Mouse (Mus musculus): ENCODE data around the gene Stx6. TPM values are rescaled to one million over a fixed set of nuclear protein-coding genes. Genes with fewer than 3 reads are reported as not detected.

Gene Stx6
- polyA plus RNA-seq, 1 experiment = 38.9 TPM

GRCm38 (mm10) chr1:155200967-155201366 is 42.5 kb downstream of the Stx6 start:
- Histone ChIP-seq H3K36me3 (ENCODE audit: control insufficient read depth, insufficient read depth, low read length) (no peaks in the 10 kb centered on the region), H3K4me3 (ENCODE audit: insufficient read depth, low read depth, low read length) (no peak overlapping the region), H3K27ac (ENCODE audit: insufficient read depth, low read depth, low read length) (no peak overlapping the region), H3K4me1 (ENCODE audit: control insufficient read depth, insufficient read depth, low read length) (peaks cover 48% of the 10 kb centered on the region), H3K27me3 (replicated peaks; ENCODE audit: control insufficient read depth, insufficient read depth, low read length) (no peaks in the 10 kb centered on the region)
- 80% methylated on average over 2 of the region's 2 CpGs for WGBS
- DNase-seq = no peak
- TF ChIP-seq POLR2A (IDR thresholded peaks at IDR 0.05; ENCODE audit: low read depth, low read length) (no peak), CTCF (conservative IDR thresholded peaks at IDR 0.05; ENCODE audit: insufficient read depth, insufficient read length, low read depth, low read length) (no peak)

GRCm38 (mm10) chr1:155201373-155201879 is 42.9 kb downstream of the Stx6 start:
- no peak overlapping the region for H3K4me3 ChIP-seq (ENCODE audit: insufficient read depth, low read depth, low read length)
- DNase-seq = no peak
- H3K4me1 ChIP-seq (ENCODE audit: control insufficient read depth, insufficient read depth, low read length) = peaks cover 48% of the 10 kb centered on the region
- TF ChIP-seq CTCF (conservative IDR thresholded peaks at IDR 0.05; ENCODE audit: insufficient read depth, insufficient read length, low read depth, low read length) = no peak
- no peaks in the 10 kb centered on the region for H3K36me3 ChIP-seq (ENCODE audit: control insufficient read depth, insufficient read depth, low read length)
- no peaks in the 10 kb centered on the region for H3K27me3 ChIP-seq (replicated peaks; ENCODE audit: control insufficient read depth, insufficient read depth, low read length)
- WGBS = 53% methylated on average over 4 of the region's 4 CpGs
- no peak overlapping the region for H3K27ac ChIP-seq (ENCODE audit: insufficient read depth, low read depth, low read length)

DNA sequence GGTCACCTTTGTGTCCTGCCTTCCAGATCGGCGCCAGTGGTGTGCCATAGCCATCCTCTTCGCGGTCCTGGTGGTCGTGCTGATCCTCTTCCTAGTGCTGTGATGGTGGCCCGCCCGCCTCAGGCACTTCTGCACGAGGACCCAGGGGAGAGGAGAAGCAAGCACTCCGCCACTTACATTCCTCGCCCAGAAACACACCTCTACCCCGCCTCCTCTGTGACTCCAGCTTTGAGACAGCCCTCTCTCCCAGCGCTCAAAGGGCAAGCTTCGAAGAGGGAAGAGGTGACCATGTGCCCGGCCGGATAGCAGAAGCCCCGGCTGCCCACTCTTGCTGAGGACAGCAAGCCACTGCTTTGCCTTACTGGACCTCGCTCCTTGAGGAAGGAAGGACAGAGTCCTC is 43.4 kb downstream of the Stx6 start:
- TF ChIP-seq POLR2A (IDR thresholded peaks at IDR 0.05; ENCODE audit: low read depth, low read length) (no peak), CTCF (conservative IDR thresholded peaks at IDR 0.05; ENCODE audit: insufficient read depth, insufficient read length, low read depth, low read length) (no peak)
- no peaks in the 10 kb centered on the region for H3K36me3 ChIP-seq (ENCODE audit: control insufficient read depth, insufficient read depth, low read length)
- peak; percentile 83 for DNase-seq
- H3K4me3 ChIP-seq (ENCODE audit: insufficient read depth, low read depth, low read length) = no peak overlapping the region
- H3K4me1 ChIP-seq (ENCODE audit: control insufficient read depth, insufficient read depth, low read length) = peaks cover 48% of the 10 kb centered on the region
- peak overlapping the region; percentile 58; the same call in 1 of the 2 replicates for H3K27ac ChIP-seq (ENCODE audit: insufficient read depth, low read depth, low read length)
- 58% methylated on average over 17 of the region's 17 CpGs for WGBS
- no peaks in the 10 kb centered on the region for H3K27me3 ChIP-seq (replicated peaks; ENCODE audit: control insufficient read depth, insufficient read depth, low read length)

DNA sequence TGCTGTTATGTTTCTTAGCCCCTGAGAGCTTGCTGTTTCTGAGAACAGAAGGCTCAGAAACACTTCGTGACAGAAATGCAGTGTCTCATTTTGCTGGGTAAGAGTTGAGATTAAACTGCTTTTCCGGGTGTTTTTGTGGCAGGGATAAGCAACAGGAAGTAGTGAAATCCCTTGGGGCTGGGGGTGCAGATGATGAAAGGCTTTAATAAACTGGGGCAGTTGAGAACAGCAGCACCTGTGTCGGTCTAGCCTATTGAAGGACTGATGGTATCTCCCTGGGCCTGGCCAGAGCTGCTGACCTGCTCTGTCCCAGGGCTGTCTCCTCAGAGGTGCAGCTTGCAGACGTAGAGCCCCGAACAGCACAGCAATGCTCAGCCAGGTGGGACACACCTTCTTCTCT is 44.0 kb downstream of the Stx6 start:
- H3K27me3 ChIP-seq (replicated peaks; ENCODE audit: control insufficient read depth, insufficient read depth, low read length) = no peaks in the 10 kb centered on the region
- TF ChIP-seq POLR2A (IDR thresholded peaks at IDR 0.05; ENCODE audit: low read depth, low read length) (no peak), CTCF (conservative IDR thresholded peaks at IDR 0.05; ENCODE audit: insufficient read depth, insufficient read length, low read depth, low read length) (no peak)
- no peak for DNase-seq
- no peaks in the 10 kb centered on the region for H3K36me3 ChIP-seq (ENCODE audit: control insufficient read depth, insufficient read depth, low read length)
- no peak overlapping the region for H3K4me3 ChIP-seq (ENCODE audit: insufficient read depth, low read depth, low read length)
- 61% methylated on average over 5 of the region's 5 CpGs for WGBS
- peaks cover 48% of the 10 kb centered on the region for H3K4me1 ChIP-seq (ENCODE audit: control insufficient read depth, insufficient read depth, low read length)
- H3K27ac ChIP-seq (ENCODE audit: insufficient read depth, low read depth, low read length) = peak overlapping the region; percentile 58; the same call in 1 of the 2 replicates

DNA sequence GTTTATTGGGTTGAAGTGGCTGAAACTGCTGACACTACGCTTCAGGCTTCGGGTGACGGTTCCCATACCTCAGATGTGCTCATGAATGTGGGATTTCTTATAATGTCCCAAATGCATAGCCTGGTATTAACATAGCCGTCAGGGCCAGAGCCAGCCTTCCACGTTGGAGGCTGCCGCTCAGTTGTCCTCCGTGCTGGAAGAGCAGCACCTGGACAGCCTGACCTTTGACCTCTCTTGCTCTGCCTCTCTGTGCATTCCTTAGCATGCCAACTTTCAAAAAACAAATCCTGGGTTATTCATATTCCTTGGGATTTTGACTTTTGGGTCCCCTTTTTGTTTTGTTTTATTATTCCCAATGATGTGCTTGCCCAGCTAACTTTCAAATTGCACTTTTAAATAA is 44.6 kb downstream of the Stx6 start:
- no peaks in the 10 kb centered on the region for H3K27me3 ChIP-seq (replicated peaks; ENCODE audit: control insufficient read depth, insufficient read depth, low read length)
- TF ChIP-seq CTCF (conservative IDR thresholded peaks at IDR 0.05; ENCODE audit: insufficient read depth, insufficient read length, low read depth, low read length) = no peak
- no peak for TF ChIP-seq POLR2A (IDR thresholded peaks at IDR 0.05; ENCODE audit: low read depth, low read length)
- DNase-seq = peak; percentile 52
- WGBS = 58% methylated on average over 7 of the region's 7 CpGs
- no peak overlapping the region for H3K4me3 ChIP-seq (ENCODE audit: insufficient read depth, low read depth, low read length)
- H3K27ac ChIP-seq (ENCODE audit: insufficient read depth, low read depth, low read length) = no peak overlapping the region
- no peaks in the 10 kb centered on the region for H3K36me3 ChIP-seq (ENCODE audit: control insufficient read depth, insufficient read depth, low read length)
- H3K4me1 ChIP-seq (ENCODE audit: control insufficient read depth, insufficient read depth, low read length) = peaks cover 48% of the 10 kb centered on the region

DNA sequence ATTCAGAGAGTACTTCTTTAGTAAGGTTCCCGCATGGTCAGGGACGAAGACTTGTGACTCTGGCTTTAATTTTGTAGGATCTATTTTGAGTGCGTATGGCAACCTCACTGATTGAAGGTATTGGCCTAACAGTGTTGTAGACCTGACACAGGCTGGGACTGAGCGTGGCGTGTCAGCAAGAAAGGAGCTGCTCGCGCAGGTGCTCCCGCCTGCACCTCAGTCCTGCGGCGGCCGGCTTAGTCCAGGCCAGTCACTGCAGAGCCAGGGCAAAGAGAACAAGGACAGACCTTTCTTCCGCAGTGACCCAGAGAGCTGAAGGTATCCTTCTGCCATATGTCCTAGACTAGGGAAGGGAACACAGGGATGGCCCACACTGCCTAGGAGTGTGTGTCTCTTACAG is 45.4 kb downstream of the Stx6 start:
- no peak for TF ChIP-seq POLR2A (IDR thresholded peaks at IDR 0.05; ENCODE audit: low read depth, low read length)
- TF ChIP-seq CTCF (conservative IDR thresholded peaks at IDR 0.05; ENCODE audit: insufficient read depth, insufficient read length, low read depth, low read length) = no peak
- no peaks in the 10 kb centered on the region for H3K36me3 ChIP-seq (ENCODE audit: control insufficient read depth, insufficient read depth, low read length)
- no peaks in the 10 kb centered on the region for H3K27me3 ChIP-seq (replicated peaks; ENCODE audit: control insufficient read depth, insufficient read depth, low read length)
- 91% methylated on average over 12 of the region's 12 CpGs for WGBS
- peaks cover 48% of the 10 kb centered on the region for H3K4me1 ChIP-seq (ENCODE audit: control insufficient read depth, insufficient read depth, low read length)
- no peak for DNase-seq
- H3K4me3 ChIP-seq (ENCODE audit: insufficient read depth, low read depth, low read length) = no peak overlapping the region
- no peak overlapping the region for H3K27ac ChIP-seq (ENCODE audit: insufficient read depth, low read depth, low read length)

DNA sequence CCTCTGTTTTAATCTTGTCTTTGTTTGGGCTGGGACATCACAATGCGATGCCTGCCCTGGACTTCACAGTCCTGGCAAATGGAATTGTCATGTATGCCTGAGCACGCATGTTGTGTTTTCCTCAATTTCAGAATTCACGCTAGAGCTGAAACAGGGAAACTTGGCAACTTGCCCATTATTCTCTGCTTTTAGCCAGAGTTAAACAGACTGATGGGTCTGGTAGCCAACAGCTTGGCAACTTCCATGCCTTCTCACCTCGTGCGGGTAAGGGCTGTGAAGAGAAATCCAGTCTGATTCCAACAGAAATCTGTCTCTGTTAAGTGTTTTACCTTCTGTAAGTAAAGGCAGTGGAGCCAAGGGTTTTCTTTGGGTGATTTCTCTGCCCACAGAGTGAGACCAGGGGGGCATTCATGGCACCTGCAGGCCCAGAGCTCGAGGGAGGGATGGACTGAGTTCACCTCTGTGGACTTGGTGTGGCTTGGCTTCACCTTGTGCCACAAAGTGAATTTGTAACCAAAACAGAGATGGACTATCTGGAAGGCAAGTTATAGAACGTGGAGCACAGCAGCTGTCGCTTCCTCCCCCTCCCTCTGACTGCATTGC is 46.1 kb downstream of the Stx6 start:
- H3K36me3 ChIP-seq (ENCODE audit: control insufficient read depth, insufficient read depth, low read length) = no peaks in the 10 kb centered on the region
- H3K27ac ChIP-seq (ENCODE audit: insufficient read depth, low read depth, low read length) = no peak overlapping the region
- H3K4me3 ChIP-seq (ENCODE audit: insufficient read depth, low read depth, low read length) = no peak overlapping the region
- peak; percentile 74 for DNase-seq
- WGBS = 52% methylated on average over 8 of the region's 8 CpGs
- H3K4me1 ChIP-seq (ENCODE audit: control insufficient read depth, insufficient read depth, low read length) = peaks cover 43% of the 10 kb centered on the region
- no peak for TF ChIP-seq CTCF (conservative IDR thresholded peaks at IDR 0.05; ENCODE audit: insufficient read depth, insufficient read length, low read depth, low read length)
- TF ChIP-seq POLR2A (IDR thresholded peaks at IDR 0.05; ENCODE audit: low read depth, low read length) = no peak
- no peaks in the 10 kb centered on the region for H3K27me3 ChIP-seq (replicated peaks; ENCODE audit: control insufficient read depth, insufficient read depth, low read length)
